Mouse (Mus musculus) E14TG2a.4 (cell line): ENCODE data around the gene Sntg2.

Source experiments
- CTCF ChIP-seq: conservative IDR thresholded peaks from 2 replicates; pipeline ENCODE4 v1.5.1; 2014; ENCODE audit warnings: low read length
- NANOG ChIP-seq: IDR thresholded peaks from 2 replicates; pipeline ENCODE4 v1.6.1; 2014; ENCODE audit warnings: borderline replicate concordance, low read length, mixed read lengths

DNA sequence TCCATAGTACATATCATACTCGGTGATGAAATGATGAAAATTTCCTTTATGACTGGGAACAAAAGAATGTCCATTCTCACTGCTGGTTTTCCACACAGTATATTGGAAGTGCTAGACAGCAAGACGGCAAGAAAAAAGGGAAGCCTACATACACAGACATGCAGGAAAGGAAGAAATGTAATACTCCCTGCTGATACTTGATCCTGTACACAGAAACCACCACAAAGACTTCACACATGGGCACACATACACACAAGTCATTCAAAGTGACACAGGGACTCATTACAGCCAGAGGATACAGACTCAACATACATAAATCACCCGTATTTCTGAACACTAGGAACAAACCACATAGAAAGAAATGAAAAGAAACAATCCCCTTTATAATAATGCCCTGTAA is 117.0 kb downstream of the Sntg2 start:
- TF ChIP-seq CTCF (no peak), NANOG (no peak)
